Mouse (Mus musculus): ENCODE data around the gene Lrg1.

DNA sequence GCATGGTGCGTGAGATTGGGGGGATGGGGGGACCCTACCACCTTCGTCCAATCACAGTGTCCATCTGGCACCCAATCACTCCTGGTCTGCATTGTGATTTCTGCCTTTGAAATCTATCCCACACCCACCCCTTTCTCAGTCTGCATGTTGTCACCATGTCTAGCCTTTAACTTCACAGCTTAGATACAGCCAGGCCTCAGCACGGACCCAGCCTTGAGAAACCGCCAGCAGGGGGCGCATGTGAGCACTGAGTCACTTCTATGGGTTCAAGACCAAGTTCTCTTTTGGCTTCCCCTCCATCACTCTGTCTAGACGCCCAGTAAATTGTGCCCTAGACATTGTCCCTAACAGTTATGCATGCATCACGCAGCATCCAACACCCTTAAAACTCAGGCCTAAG, 10.0 kb upstream of the Lrg1 start:
- TF ChIP-seq POLR2A (IDR thresholded peaks at IDR 0.05; ENCODE audit: extremely low read depth, insufficient read depth, low read length), result no peak
- TF ChIP-seq CTCF (IDR thresholded peaks at IDR 0.05; ENCODE audit: extremely low read depth, insufficient read depth, low read length), result peak; percentile 74
